Mouse (Mus musculus): Measurements from ENCODE around the gene Tnfaip2.

DNA sequence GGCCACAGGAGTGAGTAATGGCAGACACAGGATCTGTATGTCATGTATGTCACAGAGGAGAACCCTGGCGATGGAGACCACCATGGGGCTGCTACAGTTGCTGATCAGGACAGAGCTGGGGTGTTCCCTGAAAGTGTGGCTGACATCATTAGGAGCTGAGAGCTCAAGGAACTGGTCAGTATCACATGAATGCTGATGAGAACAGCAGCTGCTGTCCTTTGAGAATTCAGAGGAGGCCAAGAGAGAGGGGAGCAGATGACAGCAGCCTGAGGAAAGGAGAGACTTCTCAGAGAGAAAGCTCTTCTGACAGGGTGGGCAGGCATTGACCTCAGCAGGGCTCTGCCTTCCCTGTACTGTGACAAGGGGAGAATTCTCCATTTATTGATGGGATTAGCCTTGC lies 15.5 kb downstream of the Tnfaip2 start:
- TF ChIP-seq CTCF (IDR thresholded peaks at IDR 0.05; ENCODE audit: low read depth, low read length) (no peak), POLR2A (IDR thresholded peaks at IDR 0.05; ENCODE audit: insufficient read depth, low read length) (no peak), EP300 (IDR thresholded peaks at IDR 0.05; ENCODE audit: insufficient read depth, low read depth, low read length) (no peak)
